Mouse (Mus musculus) E14TG2a.4 (cell line): ENCODE data around the gene Chpf.

Experiments used
- CTCF ChIP-seq: conservative IDR thresholded peaks from 2 replicates; pipeline ENCODE4 v1.5.1; 2014; ENCODE audit warnings: low read length
- NANOG ChIP-seq: IDR thresholded peaks from 2 replicates; pipeline ENCODE4 v1.6.1; 2014; ENCODE audit warnings: borderline replicate concordance, low read length, mixed read lengths
- POU5F1 ChIP-seq: IDR thresholded peaks from 2 replicates; pipeline ENCODE4 v1.6.1; 2014; ENCODE audit warnings: low read length, borderline replicate concordance

DNA sequence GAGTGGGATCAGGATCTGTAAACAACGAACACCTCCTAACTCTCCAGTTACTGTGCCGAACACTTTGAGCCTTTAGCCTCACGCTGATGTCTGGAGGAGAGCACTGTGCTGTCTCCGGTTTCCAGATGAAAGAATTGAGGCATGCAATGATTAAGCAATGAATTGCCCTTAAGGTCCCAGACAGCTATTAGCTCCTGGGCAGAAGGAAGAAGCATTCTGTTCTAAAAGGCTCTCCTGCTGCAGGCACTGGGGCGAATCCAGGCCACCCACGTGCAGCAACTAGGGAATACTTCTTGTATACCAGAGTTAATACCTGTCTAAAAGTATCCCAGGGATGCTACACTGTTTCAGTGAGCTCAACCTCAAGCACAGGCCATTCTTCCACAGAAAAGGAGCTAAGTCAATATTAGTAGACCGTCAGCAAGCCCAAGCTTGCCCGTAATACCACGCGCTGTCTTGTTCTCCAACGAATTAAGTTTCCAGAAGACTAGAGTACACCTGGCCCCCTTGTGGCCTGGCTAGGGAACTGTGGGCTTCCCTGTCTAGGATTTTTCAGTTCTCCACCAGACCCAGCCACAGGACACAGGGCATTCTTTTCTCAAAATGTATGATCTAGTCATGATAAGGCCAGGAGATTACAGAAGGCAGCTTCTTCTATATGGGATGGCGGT lies 15.9 kb upstream of the Chpf start:
- TF ChIP-seq CTCF (peak; percentile 94), NANOG (no peak), POU5F1 (no peak)
